Mouse (Mus musculus) heart, postnatal 4 days (tissue): ENCODE measurements around the gene Sdf2l1. TPM values are rescaled to one million over a fixed set of nuclear protein-coding genes. Genes with fewer than 3 reads are reported as not detected.
A peak's percentile ranks its signal among the peaks of the same experiment; 100 is the strongest.
"Not testable (repeated sequence)": the region's sequence is repeated elsewhere in the genome, so short reads cannot be mapped to it uniquely, and the experiment has no call there.

Experiments used
- DNase-seq: peaks from one replicate; pipeline ENCODE4 v3.0.0; 2021
- total RNA-seq, 2 experiments: library from RNA; stranded (reverse); gene quantifications; 2 replicates each; pipeline ENCODE4 v1.2.3; 2021

Sdf2l1 gene
- 10 to 100 TPM in 1 of 2 experiments, 1 to 10 TPM in 1; 8.2 to 10.5 TPM for total RNA-seq

- peak; percentile 97 for DNase-seq
Measured at GRCm38 (mm10) chr16:17132089-17132905, at the start of gene Sdf2l1. TSS of gene Sdf2l1 (minus strand) at chr16:17132383.

- DNase-seq = no peak
Measured at GRCm38 (mm10) chr16:17181382-17181781, 49.2 kb upstream of the Sdf2l1 start.

- no peak for DNase-seq
Measured at GRCm38 (mm10) chr16:17179706-17180105, 47.5 kb upstream of the Sdf2l1 start.

- no peak for DNase-seq
Measured at GRCm38 (mm10) chr16:17177623-17178170, 45.5 kb upstream of the Sdf2l1 start.

- DNase-seq = no peak
Measured at GRCm38 (mm10) chr16:17175765-17176164, 43.6 kb upstream of the Sdf2l1 start.

- no peak for DNase-seq
Measured at GRCm38 (mm10) chr16:17168049-17168448, 35.9 kb upstream of the Sdf2l1 start.

GRCm38 (mm10) chr16:17167179-17167578 is 35.0 kb upstream of the Sdf2l1 start:
- no peak for DNase-seq

GRCm38 (mm10) chr16:17165478-17165877 is 33.3 kb upstream of the Sdf2l1 start:
- not testable (repeated sequence) for DNase-seq

- DNase-seq = no peak
Measured at GRCm38 (mm10) chr16:17154346-17154745, 22.2 kb upstream of the Sdf2l1 start.

- DNase-seq = no peak
Measured at GRCm38 (mm10) chr16:17151874-17152273, 19.7 kb upstream of the Sdf2l1 start.

GRCm38 (mm10) chr16:17150520-17151258 is 18.5 kb upstream of the Sdf2l1 start:
- DNase-seq = no peak

GRCm38 (mm10) chr16:17148084-17148483 is 15.9 kb upstream of the Sdf2l1 start:
- DNase-seq = peak; percentile 37

GRCm38 (mm10) chr16:17147391-17147929 is 15.3 kb upstream of the Sdf2l1 start:
- DNase-seq = no peak

- DNase-seq = peak; percentile 86
Measured at GRCm38 (mm10) chr16:17146772-17147235, 14.6 kb upstream of the Sdf2l1 start, which contains the start of gene Ccdc116. TSS of gene Ccdc116 (minus strand) at chr16:17147229.

- DNase-seq = no peak
Measured at GRCm38 (mm10) chr16:17144339-17144738, 12.2 kb upstream of the Sdf2l1 start, which contains the start of gene Ydjc. TSS of gene Ydjc (plus strand) at chr16:17144621.

- no peak for DNase-seq
Measured at GRCm38 (mm10) chr16:17137355-17137754, 5.2 kb upstream of the Sdf2l1 start.

- DNase-seq = no peak
Measured at GRCm38 (mm10) chr16:17132906-17133200, 670 bp upstream of the Sdf2l1 start.

- DNase-seq = no peak
Measured at GRCm38 (mm10) chr16:17131191-17132088, 743 bp downstream of the Sdf2l1 start.

- peak; percentile 62 for DNase-seq
Measured at GRCm38 (mm10) chr16:17127292-17127691, 4.9 kb downstream of the Sdf2l1 start.

GRCm38 (mm10) chr16:17124871-17125520 is 7.2 kb downstream of the Sdf2l1 start, which contains the start of gene 2610318N02Rik:
TSS of gene 2610318N02Rik (minus strand) at chr16:17125167.
- DNase-seq = peak; percentile 79
